Mouse (Mus musculus) adrenal gland (tissue): ENCODE data around the gene Msi2.

ENCODE experiments used
- intact Hi-C: fragments of 180-260 bp; cut with DNase I; formaldehyde crosslinking; loops from one replicate; pipeline ENCODE4 v1.15.1; 2025

Gene Msi2

DNA sequence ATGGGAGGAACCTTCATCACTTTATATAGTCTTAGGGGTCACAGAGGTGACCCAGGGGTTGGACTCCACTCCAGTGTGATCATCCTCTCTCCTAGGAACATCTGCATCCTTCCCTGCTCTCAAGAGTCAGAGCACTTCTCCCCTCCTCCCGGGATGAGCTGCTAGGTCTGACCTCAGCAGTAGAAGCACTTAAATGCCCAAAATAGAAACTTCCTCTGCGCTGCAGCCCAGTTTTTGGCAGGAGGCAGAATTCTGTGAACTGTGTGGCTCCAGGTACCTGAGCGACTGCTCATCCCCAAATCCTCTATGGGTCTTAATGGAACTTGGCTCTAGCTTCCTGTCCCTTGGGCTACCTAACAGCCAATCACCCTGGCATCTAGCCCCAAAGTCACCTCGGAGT, 228.3 kb downstream of the Msi2 start:
- intact Hi-C loops: no loop called here

DNA sequence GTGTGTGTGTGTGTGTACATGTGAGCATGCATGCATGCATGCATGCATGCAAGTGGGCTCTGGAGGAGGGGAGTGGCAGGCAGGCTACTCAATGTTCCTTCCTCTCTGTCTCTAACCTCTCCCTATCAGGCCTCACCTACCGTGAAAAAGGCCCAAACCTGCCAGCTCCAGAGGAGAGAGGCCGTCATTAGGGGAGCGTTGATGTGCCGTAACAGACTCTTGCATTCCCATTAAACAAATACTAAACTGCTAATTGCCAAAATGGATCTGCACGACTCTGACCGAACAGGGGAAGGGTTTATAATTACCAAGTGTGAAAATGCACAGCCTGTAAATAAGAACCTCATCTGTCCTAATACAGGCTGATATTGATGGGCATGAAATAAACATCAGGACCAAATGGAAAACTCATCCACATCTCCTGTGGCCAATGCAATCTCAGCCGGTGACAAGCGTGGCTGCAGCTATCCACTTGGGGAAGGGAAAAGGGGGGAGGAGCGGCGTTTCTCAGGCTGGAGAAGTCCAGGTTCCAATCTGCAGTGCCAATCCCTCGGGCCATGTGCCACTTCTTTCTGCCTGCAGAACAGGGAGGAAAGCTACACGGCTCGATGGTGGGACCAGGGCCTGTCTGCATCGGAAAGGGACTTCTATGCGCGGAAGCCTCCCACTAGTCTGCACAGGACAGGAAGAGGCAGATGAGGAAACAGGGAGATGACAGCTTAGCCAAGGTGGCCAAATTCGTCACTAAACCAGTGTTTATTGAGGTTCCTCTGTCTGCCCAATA, 229.2 kb downstream of the Msi2 start:
- intact Hi-C loops: no loop called here

DNA sequence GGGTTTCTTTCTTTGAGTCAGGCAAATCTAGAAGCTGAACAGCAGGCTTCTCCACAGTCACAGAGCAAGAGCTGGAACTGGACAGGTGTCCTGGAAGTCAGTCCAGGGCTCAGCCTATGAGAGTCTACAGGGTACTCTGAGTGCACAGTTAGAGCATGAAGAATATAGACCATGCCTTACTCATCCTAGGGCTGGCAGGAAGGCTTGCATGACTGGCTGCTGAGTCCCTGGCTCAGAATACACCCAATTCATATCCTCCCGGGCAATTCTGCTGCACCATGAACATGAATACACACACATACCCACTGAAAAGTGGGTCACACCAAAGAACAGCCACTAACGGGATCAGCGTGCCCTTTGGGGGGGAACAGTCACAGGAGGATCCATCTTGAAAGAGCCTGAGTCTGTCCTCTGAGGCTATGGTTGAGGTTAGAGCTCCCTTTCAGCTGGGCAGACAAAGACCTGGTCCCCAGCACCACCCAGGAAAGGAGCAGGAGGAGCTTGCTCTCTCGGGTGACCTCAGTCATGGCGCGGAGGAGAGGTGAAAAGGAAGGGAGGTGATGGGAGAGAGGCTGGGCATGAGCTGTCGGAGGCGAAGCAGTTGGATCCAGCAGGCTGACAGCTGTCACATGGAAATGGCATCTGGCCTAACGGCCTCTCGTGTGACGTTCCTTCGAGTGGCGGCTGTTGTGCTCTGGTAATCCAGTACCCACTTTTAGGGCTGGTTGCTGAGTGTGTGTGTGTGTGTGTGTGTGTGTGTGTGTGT, 230.0 kb downstream of the Msi2 start:
- intact Hi-C loops: no loop called here

DNA sequence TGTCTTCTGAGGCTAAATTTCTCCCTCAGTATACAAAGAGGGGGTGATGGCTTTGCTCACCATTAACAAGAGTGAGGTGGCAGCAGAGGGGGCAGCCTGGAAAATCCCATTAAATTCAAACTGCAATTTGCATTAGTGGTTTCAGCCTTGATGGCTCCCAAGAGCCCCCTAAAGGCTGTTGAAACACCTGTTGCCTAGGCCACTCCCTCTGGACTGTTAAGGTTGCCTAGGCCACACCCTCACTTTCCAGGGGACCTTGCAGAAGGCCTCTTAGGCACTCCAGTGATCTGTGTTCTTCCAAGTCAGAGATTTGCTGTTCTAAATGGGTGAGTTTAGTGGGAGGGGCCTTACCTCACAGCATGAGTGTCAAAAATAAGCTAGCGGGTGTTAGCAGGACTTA, 232.3 kb downstream of the Msi2 start:
- intact Hi-C loops: no loop called here

DNA sequence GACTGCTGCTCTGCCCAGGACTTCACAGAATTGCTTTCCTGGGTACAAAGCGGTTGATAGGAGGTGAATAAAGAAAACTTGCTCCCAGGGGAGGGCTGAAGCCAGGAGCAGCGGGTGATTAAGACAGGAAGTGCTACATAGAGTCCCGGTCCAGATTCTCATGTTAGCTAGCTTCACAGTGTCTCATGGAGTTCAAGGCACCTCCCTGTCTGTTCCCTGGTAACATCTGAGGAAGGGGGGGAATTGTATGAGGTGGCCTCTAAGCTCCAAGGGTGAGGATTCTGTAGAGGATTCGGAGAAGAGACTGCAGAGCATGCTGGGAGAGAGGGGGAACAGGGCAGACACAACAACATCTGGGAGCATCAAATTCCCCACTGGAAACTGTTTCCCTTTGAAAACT, 233.2 kb downstream of the Msi2 start:
- intact Hi-C loops: no loop called here

DNA sequence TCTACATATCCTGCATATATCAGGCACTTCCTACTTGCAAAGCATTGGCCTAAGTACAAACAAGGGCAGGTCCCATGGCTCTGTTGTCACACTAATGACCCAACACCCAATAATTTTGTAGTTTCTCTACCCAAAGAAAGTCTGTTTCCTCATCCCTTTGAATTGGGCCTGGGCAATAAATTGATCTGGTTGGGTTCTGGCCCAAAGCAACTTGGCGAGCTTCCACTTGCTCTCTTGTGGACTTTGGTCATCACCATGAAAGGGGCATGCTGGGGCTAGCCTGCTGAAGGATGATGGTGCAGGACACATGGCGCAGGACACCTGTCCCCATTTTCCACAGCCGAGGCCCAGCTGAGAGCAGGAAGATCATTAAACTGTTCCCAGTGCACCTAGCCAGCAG, 234.3 kb downstream of the Msi2 start:
- intact Hi-C loops: no loop called here

DNA sequence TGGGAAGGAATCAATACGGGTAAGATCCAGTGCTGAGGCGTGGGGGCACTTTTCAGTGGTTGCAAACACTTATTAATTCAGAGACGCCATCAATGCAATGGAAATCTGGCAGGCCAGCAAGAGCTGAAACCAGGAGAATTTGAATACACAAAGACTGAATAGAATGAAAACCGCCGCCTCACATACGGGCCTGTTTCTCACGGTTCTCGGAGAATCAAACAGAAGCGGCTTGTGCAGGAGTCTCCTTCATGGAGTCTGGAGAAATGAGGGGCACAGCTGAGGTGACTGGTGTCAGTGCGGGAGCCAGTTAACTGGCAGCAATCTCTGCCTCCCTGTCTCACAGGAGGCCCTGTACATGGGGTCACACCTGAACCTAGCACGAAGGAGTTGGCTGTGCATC, 235.7 kb downstream of the Msi2 start:
- intact Hi-C loops: no loop called here

DNA sequence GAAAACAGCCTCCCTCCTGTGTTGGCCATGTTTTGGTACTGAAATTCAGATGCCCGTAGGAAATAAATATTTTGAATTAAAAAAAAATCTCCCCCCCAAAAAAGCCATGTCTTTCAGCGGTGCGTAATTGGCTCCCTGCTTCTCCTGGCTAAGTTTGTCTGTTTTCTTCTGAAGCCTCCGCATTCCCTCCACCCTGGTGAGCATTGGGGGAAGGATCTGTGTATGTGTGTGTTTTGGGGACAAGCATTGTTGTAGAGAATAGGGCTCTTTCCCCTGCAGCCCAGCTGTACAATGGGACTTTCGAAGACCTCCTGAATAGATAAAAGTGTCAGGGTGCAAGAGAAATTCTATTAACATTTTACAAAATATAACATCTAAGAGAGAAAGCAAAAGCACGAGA, 236.1 kb downstream of the Msi2 start:
- intact Hi-C loops: no loop called here

DNA sequence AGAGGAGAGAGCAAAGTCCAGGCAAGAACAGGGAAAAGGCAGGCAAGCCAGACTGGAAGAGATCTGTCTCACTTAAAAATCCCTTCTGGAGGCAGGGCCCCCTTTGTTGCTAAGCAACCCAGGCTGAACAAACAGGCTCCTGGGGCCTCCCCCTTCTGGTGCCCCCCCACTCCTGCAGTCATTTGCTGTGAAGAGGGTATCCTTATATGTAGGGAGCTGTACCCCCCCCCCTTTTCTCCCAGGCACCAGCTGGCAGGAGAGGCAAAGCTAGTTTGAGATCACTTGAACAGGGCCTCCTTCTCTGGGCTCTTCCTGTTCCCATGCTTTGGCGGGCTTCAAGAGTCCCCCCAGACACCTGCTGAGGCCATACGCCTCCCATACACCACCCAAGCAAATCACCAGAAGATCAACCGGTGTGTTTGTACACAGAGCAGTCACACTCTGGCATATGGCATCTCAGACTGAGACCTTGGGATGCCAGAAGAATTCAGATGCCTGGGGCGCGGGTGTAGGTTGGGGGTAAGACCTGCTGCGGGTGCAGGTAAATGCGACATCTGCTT, 236.6 kb downstream of the Msi2 start:
- intact Hi-C loops: no loop called here

DNA sequence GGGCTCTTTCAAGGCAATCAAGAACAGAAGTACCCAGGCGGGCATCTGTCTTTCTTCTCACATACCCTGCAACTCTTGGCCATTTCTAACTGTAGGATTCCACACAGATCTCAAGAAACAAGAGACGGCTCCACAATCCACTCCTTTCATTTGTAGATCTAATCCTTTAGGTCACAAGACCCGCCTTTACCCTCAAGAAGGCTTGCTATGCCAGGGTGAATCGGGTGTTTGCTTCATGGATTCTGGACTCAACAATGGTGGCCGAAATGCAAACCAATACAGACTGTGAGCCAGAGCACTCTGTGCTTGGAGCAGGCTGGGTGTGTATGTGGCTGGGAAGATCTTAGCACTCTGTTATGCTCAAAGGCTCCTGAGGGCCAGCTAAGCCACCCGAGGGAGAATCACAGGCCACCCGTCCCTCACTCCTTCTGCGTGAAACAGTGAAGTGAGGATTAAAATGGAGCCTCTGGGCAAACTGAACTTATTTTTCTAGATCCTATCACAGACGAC, 237.2 kb downstream of the Msi2 start:
- intact Hi-C loops: no loop called here

DNA sequence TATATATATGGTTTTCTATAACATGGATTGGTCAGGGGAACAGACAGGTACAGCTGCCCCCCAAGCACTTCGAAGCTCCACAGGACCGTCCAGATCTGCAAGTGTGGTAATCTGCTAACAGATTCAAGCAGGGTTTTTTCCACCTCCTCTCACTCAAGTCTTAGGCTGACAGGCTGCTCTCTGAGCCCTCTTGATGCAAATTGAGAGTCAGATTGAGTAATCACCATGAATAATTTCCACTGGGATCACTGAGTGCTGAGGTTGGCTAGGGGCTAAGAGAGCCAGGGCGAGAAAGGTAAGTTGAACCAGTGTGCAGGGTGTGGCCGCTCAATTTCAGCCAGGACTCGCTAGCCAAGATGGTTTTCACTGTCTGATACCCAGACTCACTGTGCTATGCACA, 238.8 kb downstream of the Msi2 start:
- intact Hi-C loops: no loop called here

DNA sequence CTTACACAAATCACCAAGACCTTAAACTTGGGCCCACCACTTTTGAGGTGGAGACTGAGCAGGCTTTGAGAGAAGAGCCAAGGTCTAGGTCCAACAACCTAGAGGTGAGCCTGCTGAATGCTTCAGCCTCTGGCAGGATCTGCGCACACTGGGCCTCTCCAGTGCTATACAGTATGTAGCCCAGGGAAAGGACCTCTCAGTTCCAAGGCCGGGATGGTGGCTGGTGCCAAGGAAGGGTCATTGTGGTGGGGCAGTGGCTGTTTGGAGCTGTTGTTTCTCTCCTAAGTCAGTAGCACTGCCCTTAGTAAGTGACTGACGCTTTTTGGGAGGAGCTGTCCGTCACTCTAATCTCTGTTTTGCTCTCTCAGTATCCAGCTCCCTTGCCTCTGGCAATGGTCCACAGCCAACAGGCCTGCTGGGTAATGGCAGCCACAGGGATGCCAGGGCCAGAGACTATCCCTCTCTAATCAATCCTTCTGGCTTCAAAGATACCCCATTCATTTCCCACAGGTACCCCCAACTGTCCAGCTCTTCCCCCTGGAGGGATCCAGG, 243.3 kb downstream of the Msi2 start:
- intact Hi-C loops: no loop called here

DNA sequence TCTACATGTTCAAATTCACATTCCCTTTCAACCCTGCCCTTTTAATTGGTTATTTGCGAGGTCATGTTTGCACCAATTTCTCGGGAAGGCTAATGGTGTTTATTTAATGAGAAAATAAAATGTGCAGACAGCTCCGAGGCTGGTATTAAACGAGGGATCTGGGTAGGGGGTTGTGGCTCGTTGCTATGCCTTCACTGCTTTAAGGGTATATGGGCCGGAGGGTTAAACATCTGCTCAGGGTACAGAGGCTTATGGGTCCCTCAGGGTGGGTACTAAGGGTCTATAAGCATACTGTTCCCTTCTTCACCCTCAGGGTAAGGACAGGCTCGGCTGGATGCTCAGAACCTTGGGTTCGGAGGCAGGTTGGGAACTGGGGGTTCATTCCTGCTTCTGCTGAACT, 245.6 kb downstream of the Msi2 start:
- intact Hi-C loops: no loop called here

DNA sequence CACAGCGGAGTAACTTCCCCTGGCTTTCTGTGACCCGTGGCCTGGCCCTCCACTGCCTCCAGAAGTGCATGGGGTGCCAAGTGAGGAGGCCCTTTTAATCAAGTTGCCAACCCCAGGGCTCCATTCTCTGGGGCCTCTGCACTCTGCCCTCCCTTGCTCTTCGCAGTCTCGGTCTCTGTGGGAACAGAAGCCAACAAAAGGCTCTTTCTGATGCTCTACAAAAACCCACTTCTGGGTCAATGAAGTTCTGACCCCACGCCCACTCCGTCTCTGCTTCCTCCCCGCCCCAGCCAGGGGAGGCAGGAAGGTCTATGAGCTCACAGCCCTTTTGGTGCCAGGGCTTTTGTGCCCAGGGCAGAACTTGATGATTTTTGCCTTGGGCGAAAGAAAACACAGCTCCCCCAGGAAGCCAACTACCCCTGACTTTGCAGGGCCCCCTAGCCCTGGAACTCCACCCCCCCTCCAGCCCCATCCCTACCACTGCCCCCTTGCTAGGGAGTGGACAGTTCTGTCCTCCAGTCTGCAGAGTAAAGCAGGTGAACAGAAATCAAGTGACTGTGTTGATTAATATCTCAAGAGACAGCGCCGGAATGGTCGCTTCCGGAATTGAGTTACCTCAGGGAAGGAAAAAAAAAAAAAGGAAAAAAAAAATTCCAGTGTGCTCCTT, 246.2 kb downstream of the Msi2 start:
- intact Hi-C loops: no loop called here

DNA sequence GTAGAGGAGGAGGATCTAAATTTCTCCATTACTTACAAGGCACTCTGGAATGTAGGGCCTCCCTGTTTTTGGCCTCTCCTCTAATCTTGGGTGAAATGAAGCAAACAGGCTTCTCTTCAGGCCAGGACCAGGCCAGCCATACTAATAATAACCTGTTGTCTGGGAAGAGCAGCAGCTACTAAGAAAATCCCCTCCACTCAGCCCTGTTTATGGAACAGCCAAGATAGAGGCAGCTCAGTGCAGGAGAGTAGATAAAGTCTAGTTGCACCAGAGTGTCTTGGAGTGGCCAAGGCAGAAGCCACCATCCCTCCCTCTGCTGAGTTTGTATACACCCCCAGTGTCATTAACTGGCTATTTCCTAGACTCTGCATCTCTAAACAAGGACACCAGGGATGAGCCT, 247.7 kb downstream of the Msi2 start:
- intact Hi-C loops: no loop called here

DNA sequence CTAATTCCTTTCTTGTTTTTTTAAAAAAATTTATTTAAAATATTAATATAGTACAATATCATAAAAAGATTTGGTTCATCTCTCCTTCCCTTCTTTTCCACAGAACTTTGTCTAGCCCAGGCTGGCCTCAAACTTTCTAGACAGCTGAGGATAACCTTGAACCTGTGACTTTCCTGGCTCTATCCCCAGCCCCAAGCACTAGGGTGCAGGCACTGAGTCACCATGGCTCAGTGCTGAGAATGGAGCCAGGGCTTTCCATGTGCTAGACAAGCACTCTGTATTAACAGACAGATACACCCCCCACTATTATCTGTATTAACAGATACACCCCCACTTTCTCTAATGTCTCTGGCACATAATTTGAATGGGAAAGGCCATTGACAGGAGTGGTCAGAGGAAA, 249.3 kb downstream of the Msi2 start:
- intact Hi-C loops: no loop called here

DNA sequence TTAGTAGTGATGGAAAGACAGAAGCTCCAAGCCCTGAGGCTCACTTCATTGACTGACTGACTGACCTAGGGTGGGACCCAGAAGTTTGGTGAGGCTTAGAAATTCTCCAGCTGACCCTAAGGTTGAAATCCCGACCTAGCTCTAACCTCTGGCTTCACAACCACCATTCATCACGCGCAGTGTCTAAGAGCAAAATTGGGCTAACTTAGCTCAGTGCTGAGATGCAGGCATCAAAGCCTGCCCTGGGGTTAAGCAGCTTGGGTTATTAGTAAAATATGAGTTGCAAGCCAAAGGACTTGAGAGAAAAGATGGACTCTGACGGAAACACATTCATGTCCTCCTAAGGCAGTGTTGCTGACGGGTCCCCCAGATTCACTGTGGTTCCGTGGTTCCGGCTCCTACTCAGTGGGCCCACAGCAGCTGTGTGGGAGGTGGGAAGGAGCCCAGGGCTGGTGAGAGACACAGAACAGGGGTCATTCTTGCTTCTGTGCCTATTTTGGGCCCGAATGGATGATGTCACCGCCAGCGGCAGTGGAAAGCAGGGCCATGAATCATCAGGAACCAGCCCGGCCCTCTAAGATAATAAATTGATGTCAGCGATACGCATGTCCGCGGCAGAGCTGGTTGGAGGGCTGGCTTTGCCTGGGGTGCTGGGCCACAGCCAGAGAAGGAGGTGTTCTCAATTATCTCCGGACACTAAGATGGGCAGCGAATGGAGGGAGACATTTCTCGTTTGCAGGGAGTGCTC, 250.6 kb downstream of the Msi2 start:
- intact Hi-C loops: no loop called here

DNA sequence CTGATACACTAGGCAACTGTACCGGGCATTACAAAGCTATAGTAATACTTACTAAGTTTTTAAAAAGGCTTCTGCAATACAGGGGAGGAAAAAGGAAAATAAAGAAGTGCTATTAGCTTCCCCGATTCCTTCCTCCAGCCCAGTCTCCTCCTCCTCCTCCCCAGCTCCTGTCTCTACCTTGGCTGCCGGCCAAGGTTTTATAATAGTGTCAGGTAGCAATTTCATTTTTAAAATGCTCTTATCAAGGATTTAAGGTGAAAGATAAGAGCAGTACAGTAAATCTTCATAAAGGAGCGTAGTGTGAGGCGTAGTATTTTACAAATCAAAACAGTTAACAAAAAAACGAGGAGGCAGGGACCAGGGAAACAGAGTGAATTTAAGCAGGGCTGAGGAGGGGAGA, 254.4 kb downstream of the Msi2 start:
- intact Hi-C loops: no loop called here

DNA sequence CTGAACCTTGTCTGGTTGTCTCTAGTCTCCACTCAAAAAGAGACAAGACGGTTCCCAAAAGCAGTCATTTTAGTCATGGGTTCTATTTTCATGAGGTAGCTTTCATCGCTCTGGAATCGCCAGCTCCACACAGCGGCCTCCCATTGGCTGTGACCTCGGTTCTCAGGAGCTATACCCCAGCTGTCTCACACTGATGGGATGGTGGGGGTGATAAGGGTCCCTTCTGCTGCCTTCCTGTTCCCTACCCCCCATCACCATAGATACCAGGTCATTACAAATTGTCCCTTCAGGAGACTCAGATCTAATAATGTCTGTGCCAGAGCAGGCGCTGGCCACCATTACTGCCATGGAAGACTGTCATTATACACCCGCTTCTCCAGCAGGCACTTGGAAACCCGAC, 255.5 kb downstream of the Msi2 start:
- intact Hi-C loops: no loop called here

DNA sequence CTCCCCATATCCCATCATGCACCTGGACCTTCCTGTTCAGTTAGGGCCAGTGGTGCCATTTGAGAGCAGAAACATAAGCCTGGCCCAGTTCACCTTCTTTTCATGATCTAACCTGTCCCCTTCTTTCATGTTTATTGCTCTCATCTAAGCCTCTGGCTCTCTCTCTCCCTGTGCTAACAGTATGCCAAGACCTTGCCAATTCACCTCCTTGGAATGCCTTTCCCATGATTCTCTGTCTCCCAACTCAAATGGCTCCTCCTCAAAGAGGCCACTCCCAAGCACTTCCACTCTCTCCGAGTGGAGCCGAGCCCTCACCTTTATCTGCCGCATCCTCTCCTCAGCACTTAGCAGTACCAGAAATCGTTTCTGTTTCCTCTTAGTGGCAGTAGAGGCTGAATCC, 256.7 kb downstream of the Msi2 start:
- intact Hi-C loops: no loop called here
